Mouse (Mus musculus) intestine, postnatal 0 days (tissue): Measurements from ENCODE around the gene Samd4b. TPM values are rescaled to one million over a fixed set of nuclear protein-coding genes. Genes with fewer than 3 reads are reported as not detected.
A peak's percentile ranks its signal among the peaks of the same experiment; 100 is the strongest.

Source experiments
- ATAC-seq: fragments of 200-750 bp; cut with Nextera tagmentation; 2 replicates; pipeline ENCODE4 v1.8.0; 2017; ENCODE audit warnings: mild to moderate bottlenecking, moderate TSS enrichment, moderate library complexity
- H3K27ac ChIP-seq: fragments of 300-500 bp; sonication (generic); 2 replicates; pipeline ENCODE4 v1.5.1; 2014; ENCODE audit warnings: mild to moderate bottlenecking, low read depth, low read length, moderate library complexity
- H3K27me3 ChIP-seq: fragments of 300-500 bp; sonication (generic); replicated peaks from 2 replicates; pipeline ENCODE4 v1.6.1; 2014; ENCODE audit warnings: low read length, mixed read lengths; ENCODE audit not compliant: control insufficient read depth, insufficient read depth
- H3K36me3 ChIP-seq: fragments of 300-500 bp; sonication (generic); 2 replicates; pipeline ENCODE4 v1.6.1; 2014; ENCODE audit warnings: mild to moderate bottlenecking, moderate library complexity; ENCODE audit not compliant: control insufficient read depth, insufficient read depth
- H3K4me1 ChIP-seq: fragments of 300-500 bp; sonication (generic); replicated peaks from 2 replicates; pipeline ENCODE4 v1.6.1; 2014; ENCODE audit warnings: antibody characterized with exemption, low read length, mixed read lengths; ENCODE audit not compliant: control insufficient read depth, insufficient read depth
- H3K4me2 ChIP-seq: fragments of 300-500 bp; sonication (generic); replicated peaks from 2 replicates; pipeline ENCODE4 v1.6.1; 2014; ENCODE audit warnings: low read depth, mild to moderate bottlenecking, moderate library complexity
- H3K4me3 ChIP-seq: fragments of 300-500 bp; sonication (generic); 2 replicates; pipeline ENCODE4 v1.5.1; 2014; ENCODE audit warnings: low read depth, low read length
- H3K9ac ChIP-seq: fragments of 300-500 bp; sonication (generic); 2 replicates; pipeline ENCODE4 v1.6.1; 2014; ENCODE audit warnings: mild to moderate bottlenecking, low read depth, low read length
- H3K9me3 ChIP-seq: fragments of 300-500 bp; sonication (generic); 2 replicates; pipeline ENCODE4 v1.6.1; 2016; ENCODE audit warnings: mixed run types; ENCODE audit not compliant: control insufficient read depth
- CTCF ChIP-seq: sonication (generic); IDR thresholded peaks from 2 replicates; pipeline ENCODE4 v1.5.1; 2016; ENCODE audit warnings: low read depth, mild to moderate bottlenecking, control low read depth, antibody characterized with exemption, moderate library complexity
- WGBS: fragments of 180-500 bp; shearing (Covaris S2); extraction: QIAGEN DNeasy Blood & Tissue Kit; methylation state at CpG from one replicate; pipeline ENCODE4 v1.1.7; 2014; 5-methylcytosine and 5-hydroxymethylcytosine counted together
- polyA plus RNA-seq: library from polyadenylated mRNA; unstranded; fragments of >200 nt; fragmentation: Nextera tagmentation; extraction: Ambion mirVana; gene quantifications from 2 replicates; pipeline ENCODE4 v1.2.1, GENCODE M21; 2015

Gene Samd4b
- polyA plus RNA-seq, 1 experiment from 2014 or later: 13.4 TPM

DNA sequence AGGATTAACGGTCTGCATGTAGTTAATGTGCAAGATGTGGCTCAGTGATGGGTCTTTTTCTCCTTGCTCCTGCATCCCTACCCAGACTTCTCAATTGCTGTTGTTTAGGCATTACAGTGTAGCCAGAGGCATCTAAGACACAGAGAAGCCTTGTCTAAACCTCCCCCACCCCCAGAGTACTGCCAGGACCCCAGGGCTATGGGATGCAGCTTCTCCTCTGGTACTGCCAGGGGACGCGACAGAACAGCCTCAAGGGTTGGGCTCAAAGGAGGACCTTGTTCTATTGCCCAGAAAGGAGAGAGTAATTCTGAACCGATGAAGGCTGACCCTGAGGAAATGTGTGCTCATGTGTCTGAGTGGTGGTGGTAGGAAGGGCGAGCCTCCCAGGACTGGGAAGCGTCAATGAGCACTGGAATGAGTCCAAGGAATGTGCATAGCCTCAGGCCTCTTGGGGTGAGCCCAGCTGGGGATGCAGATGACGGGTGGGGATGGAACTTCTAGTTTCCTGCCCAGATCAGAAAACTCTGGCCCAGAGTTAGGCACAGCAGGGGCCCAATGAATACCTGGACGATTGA, 179.8 kb downstream of the Samd4b start:
- H3K9ac ChIP-seq: no peak overlapping the region
- ATAC-seq: no peak
- H3K9me3 ChIP-seq: no peaks in the 10 kb centered on the region
- H3K27ac ChIP-seq: no peak overlapping the region; the same call in 1 of the 2 replicates
- no peaks in the 10 kb centered on the region for H3K4me1 ChIP-seq
- H3K4me2 ChIP-seq: no peak overlapping the region
- no peaks in the 10 kb centered on the region for H3K27me3 ChIP-seq
- TF ChIP-seq CTCF: no peak
- H3K4me3 ChIP-seq: no peak overlapping the region
- 60% methylated on average over 8 of the region's 8 CpGs for WGBS
- peaks cover 42% of the 10 kb centered on the region for H3K36me3 ChIP-seq

DNA sequence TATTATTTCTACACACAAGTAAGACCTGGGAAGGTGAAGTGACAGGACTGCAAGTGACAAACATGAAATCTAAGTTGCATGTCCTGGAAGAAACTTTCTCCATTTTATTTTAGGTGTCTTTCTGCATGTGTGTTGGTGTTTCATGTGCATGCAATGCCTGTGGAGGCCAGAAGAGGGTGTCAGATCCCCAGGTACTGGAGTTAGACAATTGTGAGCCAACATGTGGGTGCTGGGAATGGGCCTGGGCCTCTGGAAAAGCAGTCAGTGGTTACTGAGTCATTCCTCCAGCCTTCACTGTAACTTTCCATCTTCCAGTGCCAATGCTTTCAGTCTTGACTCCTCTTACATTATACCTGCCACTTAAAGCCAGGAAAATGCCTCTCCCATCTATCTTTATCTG, 180.6 kb downstream of the Samd4b start:
- Histone ChIP-seq H3K27me3 (no peaks in the 10 kb centered on the region), H3K4me2 (no peak overlapping the region), H3K9ac (no peak overlapping the region), H3K4me1 (no peaks in the 10 kb centered on the region), H3K36me3 (peaks cover 42% of the 10 kb centered on the region), H3K9me3 (no peaks in the 10 kb centered on the region), H3K4me3 (no peak overlapping the region), H3K27ac (no peak overlapping the region)
- ATAC-seq: no peak
- TF ChIP-seq CTCF: peak; percentile 45

- Histone ChIP-seq H3K27ac (no peak overlapping the region), H3K36me3 (peaks cover 65% of the 10 kb centered on the region)
Measured at GRCm38 (mm10) chr7:28412826-28413225, 185.1 kb downstream of the Samd4b start.

DNA sequence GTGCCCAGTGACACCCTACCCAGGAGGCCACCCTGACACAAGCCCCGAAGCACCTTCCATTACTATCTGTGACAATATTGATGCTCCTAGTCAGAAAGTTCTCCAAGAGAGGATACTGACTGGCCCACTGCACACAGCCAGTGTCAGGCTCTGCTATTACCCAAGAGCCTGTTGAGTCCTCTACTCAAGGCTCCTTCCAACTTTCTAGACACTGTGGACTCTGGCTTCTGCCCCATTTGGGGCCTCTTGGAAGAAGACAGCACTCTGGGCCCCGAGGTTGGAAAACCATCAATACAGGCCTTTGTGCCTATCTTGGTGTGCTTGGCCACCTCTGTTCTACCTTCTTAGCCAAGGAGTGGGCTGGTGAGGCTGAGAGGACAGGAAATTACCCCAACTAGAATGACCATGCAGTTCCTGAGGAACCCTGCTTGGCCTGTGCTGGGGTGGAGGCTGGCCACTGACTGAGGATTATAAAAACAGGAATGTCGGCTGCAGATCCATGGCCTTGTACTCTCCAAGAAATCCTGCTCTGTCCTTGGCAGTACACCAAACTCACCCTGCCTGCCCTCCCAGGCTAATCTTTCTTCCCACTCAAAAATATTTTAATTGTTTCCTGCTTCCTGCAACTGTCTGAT, 187.0 kb downstream of the Samd4b start:
- Histone ChIP-seq H3K4me2 (no peak overlapping the region), H3K4me1 (0 out of 2 replicates have a peak, but pooled peaks cover 7% of the 10 kb centered on the region), H3K27me3 (no peaks in the 10 kb centered on the region), H3K27ac (peak overlapping the region; percentile 82), H3K36me3 (peaks cover 72% of the 10 kb centered on the region), H3K9me3 (no peaks in the 10 kb centered on the region), H3K9ac (no peak overlapping the region), H3K4me3 (no peak overlapping the region)
- 40% methylated on average over 3 of the region's 3 CpGs for WGBS
- no peak for TF ChIP-seq CTCF
- ATAC-seq: peak; percentile 87

More at GRCm38 (mm10) chr7:28412826-28413225, 185.1 kb downstream of the Samd4b start:
- H3K4me2 ChIP-seq: no peak overlapping the region
- no peaks in the 10 kb centered on the region for H3K9me3 ChIP-seq
- no peak overlapping the region for H3K9ac ChIP-seq
- WGBS: 63% methylated on average over 4 of the region's 4 CpGs
- peak; percentile 58 for TF ChIP-seq CTCF
- H3K4me3 ChIP-seq: no peak overlapping the region
- no peaks in the 10 kb centered on the region for H3K27me3 ChIP-seq
- ATAC-seq: no peak
- H3K4me1 ChIP-seq: 0 out of 2 replicates have a peak, but pooled peaks cover 7% of the 10 kb centered on the region

DNA sequence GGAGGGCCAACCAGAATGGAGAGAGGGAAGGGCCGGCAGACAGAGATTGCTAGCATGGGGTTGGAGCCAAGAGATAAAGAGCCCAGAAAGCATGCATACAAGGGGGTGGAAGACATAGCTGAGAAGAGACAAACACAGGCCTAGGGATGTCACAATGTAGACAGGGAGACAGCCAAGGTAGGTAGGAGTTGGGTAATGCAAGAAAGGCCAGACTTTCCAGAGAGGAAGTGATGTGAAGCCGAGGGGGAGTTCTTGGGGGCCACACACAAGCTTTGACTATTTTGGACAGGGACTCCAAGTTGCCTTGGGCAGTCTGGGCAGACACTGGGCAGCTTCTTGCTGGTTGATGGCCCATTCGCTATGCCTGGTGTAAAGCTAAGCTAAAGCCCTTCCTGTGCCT, 196.0 kb downstream of the Samd4b start:
- Histone ChIP-seq H3K27me3 (no peaks in the 10 kb centered on the region), H3K4me1 (no peaks in the 10 kb centered on the region), H3K27ac (no peak overlapping the region), H3K9me3 (no peaks in the 10 kb centered on the region), H3K4me3 (no peak overlapping the region), H3K9ac (no peak overlapping the region), H3K4me2 (no peak overlapping the region), H3K36me3 (peaks cover 92% of the 10 kb centered on the region)
- no peak for ATAC-seq
- no peak for TF ChIP-seq CTCF
- WGBS: 83% methylated on average over 3 of the region's 3 CpGs

- no peak for ATAC-seq
- H3K9ac ChIP-seq: no peak overlapping the region
- H3K27me3 ChIP-seq: no peaks in the 10 kb centered on the region
- TF ChIP-seq CTCF: no peak
- H3K4me2 ChIP-seq: no peak overlapping the region
- no peaks in the 10 kb centered on the region for H3K4me1 ChIP-seq
- H3K27ac ChIP-seq: no peak overlapping the region
- no peaks in the 10 kb centered on the region for H3K9me3 ChIP-seq
- H3K4me3 ChIP-seq: no peak overlapping the region
- H3K36me3 ChIP-seq: peaks cover 92% of the 10 kb centered on the region
- 86% methylated on average over 1 of the region's 1 CpGs for WGBS
Measured at GRCm38 (mm10) chr7:28401030-28401429, 196.9 kb downstream of the Samd4b start.
